Mouse (Mus musculus): ENCODE results near the gene Syngr2. TPM values are rescaled to one million over a fixed set of nuclear protein-coding genes. Genes with fewer than 3 reads are reported as not detected.
A peak's percentile ranks its signal among the peaks of the same experiment; 100 is the strongest.
"Not testable (repeated sequence)": the region's sequence is repeated elsewhere in the genome, so short reads cannot be mapped to it uniquely, and the experiment has no call there.

The Syngr2 gene
- polyA plus RNA-seq, 3 experiments from 2014 or later, result 86.3 to 118 (median 89.8) TPM

GRCm38 (mm10) chr11:117814704-117815366, 5.4 kb downstream of the Syngr2 start:
- no peak for ATAC-seq

GRCm38 (mm10) chr11:117815850-117816249, 6.4 kb downstream of the Syngr2 start:
- not testable (repeated sequence) for ATAC-seq

GRCm38 (mm10) chr11:117816389-117816996, 7.0 kb downstream of the Syngr2 start:
- peak; percentile 48 for ATAC-seq

- no peak for ATAC-seq
Observed at GRCm38 (mm10) chr11:117819095-117819494, 9.6 kb downstream of the Syngr2 start.

GRCm38 (mm10) chr11:117820173-117820572, 10.7 kb downstream of the Syngr2 start:
- ATAC-seq, result no peak

DNA sequence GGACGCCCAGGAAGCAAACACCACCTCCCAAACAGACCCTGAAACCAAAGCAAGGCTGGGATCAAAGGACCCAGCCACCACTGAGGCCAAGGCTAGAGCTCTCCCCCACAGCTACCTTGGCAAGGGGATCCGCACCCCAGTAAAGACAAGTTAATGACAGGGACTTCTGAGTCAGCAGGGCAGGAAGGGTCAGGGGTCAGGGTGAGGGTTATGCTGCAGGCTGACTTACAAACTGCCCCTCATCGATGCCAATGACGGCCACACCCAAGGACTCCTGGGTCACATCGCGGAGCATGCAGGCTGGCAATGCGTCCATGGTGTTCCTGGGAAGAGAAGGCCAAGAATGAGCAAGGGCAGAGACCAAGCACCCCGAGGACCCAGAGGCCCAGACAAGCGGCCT, 12.4 kb downstream of the Syngr2 start:
- ATAC-seq, result no peak

- no peak for ATAC-seq
Observed at GRCm38 (mm10) chr11:117822728-117823241, 13.3 kb downstream of the Syngr2 start.

DNA sequence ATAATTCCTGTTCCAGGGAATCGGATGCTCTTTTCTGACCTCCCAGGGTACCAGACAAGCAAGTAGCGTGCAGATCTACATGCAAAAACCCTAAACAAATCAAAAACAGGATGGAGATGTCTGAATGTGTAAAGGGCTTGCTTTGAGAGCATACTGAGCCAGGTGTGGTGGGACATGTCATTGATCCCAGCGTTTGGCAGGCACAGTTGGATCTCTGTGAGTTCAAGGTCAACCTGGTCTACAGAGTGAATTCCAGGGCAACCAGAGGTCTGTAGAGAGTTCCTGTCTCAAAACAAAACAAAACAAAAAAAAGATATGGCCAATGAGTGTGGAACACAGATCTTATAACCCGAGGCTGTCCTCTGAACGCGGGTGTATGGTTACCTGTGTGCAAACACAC, 13.9 kb downstream of the Syngr2 start:
- no peak for ATAC-seq

GRCm38 (mm10) chr11:117824060-117824969, 14.8 kb downstream of the Syngr2 start:
- ATAC-seq, result no peak

DNA sequence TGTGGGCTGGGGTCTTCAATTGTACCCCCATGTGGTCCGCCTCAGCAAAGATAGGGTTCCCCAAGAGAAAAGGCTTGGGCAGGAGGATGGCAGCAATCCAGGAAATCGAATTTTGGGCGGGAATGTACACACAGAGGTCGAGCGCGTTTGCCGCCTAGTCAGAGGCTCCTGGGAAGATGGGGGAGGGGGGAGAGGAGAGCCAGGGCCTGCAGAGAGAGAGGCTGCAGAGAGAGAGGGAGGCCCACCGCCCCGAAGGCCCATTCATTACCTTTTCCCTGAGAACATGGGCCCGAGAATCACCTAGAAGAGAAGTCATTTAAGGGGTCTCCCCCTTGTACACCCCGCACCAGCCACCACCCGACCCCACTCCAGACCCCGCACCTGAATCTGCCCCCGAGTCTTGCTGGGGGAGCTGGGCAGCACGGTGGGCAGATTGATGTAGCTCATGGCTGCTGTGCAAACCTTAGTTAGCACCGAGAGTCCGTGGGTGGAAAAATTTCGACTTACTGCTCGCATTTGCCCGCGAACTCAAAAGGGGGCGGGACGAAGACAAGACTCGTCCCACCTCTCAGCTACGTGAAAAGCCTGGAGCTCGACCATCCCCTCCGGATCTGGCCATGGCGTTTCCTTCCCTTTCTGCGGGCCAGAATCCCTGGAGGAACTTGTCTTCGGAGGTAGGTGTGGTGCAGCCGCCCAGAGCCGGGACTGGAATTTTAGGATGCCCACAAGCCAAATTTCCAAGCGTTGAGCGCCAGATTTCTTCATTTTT, 16.0 kb downstream of the Syngr2 start, which contains the start of the genes Afmid and Tk1:
TSS of gene Afmid (plus strand) at position 592 of the 769 bp plus-strand sequence.
TSS of gene Tk1 (minus strand) at position 760 of the 769 bp plus-strand sequence.
- ATAC-seq, result peak; percentile 38

DNA sequence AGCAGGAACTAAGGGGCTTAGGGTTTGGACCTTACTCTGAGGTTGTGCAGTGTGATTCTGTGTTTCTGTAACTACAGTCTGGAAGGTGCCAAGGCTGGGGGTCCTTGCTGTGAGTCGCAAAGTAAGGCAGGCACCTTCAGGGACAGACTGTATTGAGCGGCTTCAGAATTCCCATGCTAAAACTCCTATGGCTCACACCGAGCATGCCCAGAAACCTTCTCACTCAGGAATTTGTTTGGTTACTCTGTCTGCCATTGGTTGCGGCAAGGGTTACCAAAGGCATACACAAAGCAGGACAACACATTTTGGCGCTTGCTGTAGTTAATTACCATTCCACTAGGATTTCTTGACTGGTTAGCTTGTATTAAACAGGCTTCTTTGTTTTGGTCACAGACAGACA, 16.7 kb downstream of the Syngr2 start:
- ATAC-seq, result no peak

GRCm38 (mm10) chr11:117826916-117827315, 17.4 kb downstream of the Syngr2 start:
- no peak for ATAC-seq

- no peak for ATAC-seq
Observed at GRCm38 (mm10) chr11:117827386-117827785, 17.9 kb downstream of the Syngr2 start.

- peak; percentile 49 for ATAC-seq
Observed at GRCm38 (mm10) chr11:117828149-117828887, 18.9 kb downstream of the Syngr2 start.

- no peak for ATAC-seq
Observed at GRCm38 (mm10) chr11:117828888-117829604, 19.6 kb downstream of the Syngr2 start.

GRCm38 (mm10) chr11:117829671-117830215, 20.3 kb downstream of the Syngr2 start:
- ATAC-seq, result no peak

GRCm38 (mm10) chr11:117830401-117830800, 20.9 kb downstream of the Syngr2 start:
- no peak for ATAC-seq

DNA sequence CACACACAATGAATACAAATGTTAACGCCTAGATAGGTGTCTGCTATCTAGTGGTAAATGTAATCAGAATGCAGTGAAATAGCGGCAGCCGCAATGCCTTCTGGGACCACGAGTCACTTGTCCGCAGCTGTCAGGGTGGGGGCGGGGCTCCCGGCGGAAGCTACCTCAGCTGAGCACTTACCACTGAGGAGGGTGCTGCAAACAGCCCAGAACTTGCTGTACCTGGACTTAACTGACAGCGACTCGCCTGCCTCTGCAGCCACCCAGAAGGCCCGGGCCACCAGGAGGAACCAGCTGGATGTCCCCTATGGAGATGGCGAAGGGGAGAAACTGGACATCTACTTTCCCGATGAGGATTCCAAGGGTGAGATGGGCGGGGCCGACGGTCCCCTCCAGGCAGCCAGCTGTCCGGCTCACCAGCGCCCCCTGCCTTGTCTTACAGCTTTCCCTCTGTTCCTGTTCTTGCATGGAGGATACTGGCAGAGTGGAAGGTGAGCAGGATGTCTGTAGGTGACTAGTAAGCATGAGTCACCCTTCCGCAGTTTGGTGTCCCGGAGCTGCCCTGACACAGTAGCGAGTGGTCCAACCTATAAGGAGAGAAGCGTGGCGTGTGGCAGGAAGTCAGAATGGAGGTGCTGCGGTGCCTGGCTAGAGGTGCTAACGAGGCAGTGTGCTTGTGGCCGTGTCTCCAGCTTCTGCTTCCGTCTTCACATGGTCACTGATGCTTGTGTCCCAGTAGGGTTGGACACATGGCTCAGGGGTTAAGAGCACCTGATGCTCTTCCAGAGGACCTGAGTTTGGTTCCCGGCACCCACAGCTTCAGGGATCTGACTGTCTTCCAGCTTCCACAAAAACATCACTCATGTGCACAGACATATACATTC, 22.9 kb downstream of the Syngr2 start:
- peak; percentile 90 for ATAC-seq

GRCm38 (mm10) chr11:117833509-117833908, 24.0 kb downstream of the Syngr2 start:
- not testable (repeated sequence) for ATAC-seq

Measured in inflammation-experienced regulatory T-cells, adult 6 months (primary cell).